Mouse (Mus musculus) layer of hippocampus, adult 11-12 months (tissue): ENCODE measurements at regions not wholly inside any gene's neighbourhood (a gene's known extent, or its start where the extent isn't known, plus 50 kb on each side); places are given as distances from the start of the nearest gene placed in this dataset.

Experiments used
- DNase-seq: peaks from one replicate; pipeline ENCODE4 v3.0.0; 2022; ENCODE audit warnings: low spot score

DNA sequence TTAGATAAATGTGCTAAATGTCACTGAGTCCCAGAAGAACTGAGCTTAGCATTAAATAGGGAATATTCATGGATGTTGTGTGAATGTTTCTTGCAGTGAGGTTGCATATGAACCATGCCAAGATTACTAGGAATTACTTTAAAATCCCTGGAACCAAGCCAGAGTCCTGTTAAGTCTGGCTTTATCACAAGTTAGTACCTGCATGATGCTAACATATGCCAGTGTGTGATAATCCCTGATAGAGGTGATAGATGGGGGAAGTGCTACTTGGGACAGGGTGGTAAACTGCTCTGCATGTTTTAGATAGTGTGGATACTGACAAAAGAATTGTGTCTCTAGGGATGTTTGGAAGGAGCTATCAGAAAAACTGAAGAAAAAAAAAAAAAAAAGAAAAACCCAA is 143.5 kb upstream of the Negr1 start:
- DNase-seq = no peak

DNA sequence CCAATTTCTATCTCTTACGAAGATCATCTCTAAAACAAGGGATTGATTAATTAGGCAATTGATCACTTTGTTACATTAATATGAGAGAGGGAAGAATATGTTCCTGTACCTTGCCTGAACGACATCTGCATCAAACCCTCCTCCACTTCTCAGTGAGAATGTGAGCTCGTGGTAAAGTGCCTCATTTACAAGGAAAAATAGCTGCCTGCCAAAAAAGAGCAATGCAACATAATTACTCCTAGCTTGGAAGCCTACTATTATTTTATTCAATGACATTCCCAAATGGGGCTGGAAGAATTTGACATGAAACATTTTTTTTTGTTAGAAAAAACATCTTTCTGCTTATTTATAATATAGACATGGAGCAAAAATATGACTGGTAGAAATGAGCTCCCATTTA is 138.5 kb upstream of the Negr1 start:
- no peak for DNase-seq

DNA sequence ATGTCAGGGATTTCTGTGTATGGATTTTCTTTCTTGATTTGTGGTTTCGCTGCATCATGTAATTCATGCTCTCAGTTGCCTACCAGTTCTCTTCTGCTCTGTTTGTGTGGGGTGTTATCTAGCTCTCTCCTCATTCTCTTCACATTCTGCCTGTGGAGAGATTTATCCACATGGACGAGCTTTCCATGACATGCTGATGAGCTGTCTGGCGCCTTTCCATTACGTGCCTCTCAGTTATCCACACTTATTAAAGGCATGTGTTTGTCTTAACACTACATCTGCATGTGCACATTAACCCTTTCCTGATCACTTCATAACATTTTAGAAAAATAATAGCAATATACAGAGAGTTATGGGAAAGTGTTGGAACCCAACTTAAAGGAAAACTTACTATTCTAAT is 106.6 kb upstream of the Negr1 start:
- no peak for DNase-seq

DNA sequence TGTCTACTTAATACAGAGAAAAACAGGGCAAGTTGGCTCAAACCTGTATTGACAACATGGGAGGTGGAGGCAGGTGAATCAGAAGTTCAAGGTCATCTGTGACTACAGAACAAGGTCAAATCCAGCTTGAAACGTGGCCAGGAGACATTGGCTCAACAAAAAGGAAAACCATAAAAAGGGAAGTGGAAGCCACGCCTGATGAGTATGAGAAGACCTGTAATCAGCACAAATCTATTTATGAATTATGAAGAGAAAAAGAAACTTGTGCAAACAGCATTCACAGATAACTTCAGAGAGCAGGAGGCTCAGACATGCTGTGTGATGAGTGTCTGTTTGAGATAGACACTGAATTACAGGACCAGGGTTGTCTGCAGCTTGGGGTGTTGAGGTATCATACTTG is 98.3 kb upstream of the Negr1 start:
- DNase-seq = no peak

DNA sequence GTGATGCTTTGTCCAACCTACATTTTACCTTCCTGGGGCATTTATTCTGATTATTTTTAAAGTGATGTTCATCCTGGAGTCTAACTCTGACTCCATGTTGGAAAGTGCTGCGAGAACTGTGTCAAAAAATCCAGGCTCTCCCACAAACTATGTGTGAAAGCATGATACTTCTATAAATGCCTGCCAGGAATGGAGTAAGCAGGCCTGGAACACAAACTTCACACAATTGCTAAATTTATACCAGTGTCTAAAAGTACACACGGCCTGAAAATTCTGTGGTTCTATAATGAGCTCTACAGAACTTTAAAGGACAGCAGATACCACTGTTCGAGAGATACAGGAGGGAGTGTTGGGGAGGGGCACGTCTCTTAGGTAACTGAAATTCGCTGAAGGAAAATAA is 96.0 kb upstream of the Negr1 start:
- DNase-seq = no peak

DNA sequence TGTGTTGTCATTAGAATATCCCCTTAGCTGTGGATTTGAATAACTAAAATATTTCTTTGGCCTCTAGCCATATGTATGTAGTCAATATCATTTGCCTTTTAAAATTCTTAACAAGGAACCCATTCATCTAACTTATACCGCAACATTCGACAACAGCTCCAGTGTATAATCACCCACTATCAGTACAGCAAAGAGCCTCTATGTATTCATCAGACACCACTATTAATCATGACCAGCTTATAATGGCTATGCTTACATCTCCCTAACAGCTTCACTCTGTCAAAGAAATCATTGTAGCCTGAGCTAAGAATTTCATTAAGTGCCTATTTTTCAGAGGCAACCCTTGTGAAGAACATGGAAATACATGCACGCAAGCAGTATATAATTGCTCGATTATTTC is 88.9 kb upstream of the Negr1 start:
- DNase-seq = no peak
